9 mouse cellular contexts compared by ENCODE assay signal in genomic region chr11:89452862-89453261, GRCm38 (mm10).
DNase-seq lines count a peak whose midpoint lies in the region; ATAC-seq lines count a peak whose summit lies in the region.
"Had no signal": no experiment of that assay in that cellular context is flagged by ENCODE, and none has a peak within 500 bp of the region (broad histone marks: within the 10 kb centered on the region; RNA-seq: fewer than 3 reads in every experiment).

No protein-coding gene starts in this region.

- peaks cover 16% of the 10 kb centered on the region; the same call in 1 of the 2 replicates for H3K4me1 ChIP-seq in embryonic facial prominence, embryonic 15.5 days
- H3K4me1 ChIP-seq in limb, embryonic 11.5 days (ENCODE audit: control insufficient read depth, insufficient read depth, low read length), result peaks cover 3% of the 10 kb centered on the region; the same call in 1 of the 2 replicates

- H3K27ac ChIP-seq in embryonic facial prominence, embryonic 15.5 days (replicated peaks), result no peak overlapping the region
- no peak overlapping the region for H3K27ac ChIP-seq in limb, embryonic 11.5 days (replicated peaks; ENCODE audit: low read depth, low read length)

- H3K4me2 ChIP-seq in embryonic facial prominence, embryonic 15.5 days (replicated peaks), result no peak overlapping the region
- no peak overlapping the region for H3K4me2 ChIP-seq in limb, embryonic 11.5 days (ENCODE audit: low read depth, severe bottlenecking)

- ATAC-seq in embryonic facial prominence, embryonic 15.5 days (ENCODE audit: insufficient number of reproducible peaks, low FRiP score, low TSS enrichment, low read depth), result peak; percentile 73; the same call in 1 of the 2 replicates
- ATAC-seq in limb, embryonic 11.5 days (ENCODE audit: insufficient number of reproducible peaks, low FRiP score, low TSS enrichment, low read depth), result peak; percentile 44; the same call in 1 of the 2 replicates
- ATAC-seq: activated CD4-positive, CD25-positive, alpha-beta regulatory T cell, adult 4 months had no signal

- no peak overlapping the region for H3K4me3 ChIP-seq in embryonic facial prominence, embryonic 15.5 days (replicated peaks)
- no peak overlapping the region for H3K4me3 ChIP-seq in limb, embryonic 11.5 days (ENCODE audit: low read depth, low read length)

- H3K9me3 ChIP-seq in embryonic facial prominence, embryonic 15.5 days (replicated peaks), result no peaks in the 10 kb centered on the region
- no peaks in the 10 kb centered on the region for H3K9me3 ChIP-seq in limb, embryonic 11.5 days (ENCODE audit: control insufficient read depth, low read length)

- peak; percentile 76 for DNase-seq in heart, adult 11 months
- DNase-seq in heart, postnatal 36 days, result no peak
- peak; percentile 42 for DNase-seq in brain, adult 2 months (ENCODE audit: low read depth, low spot score)
- peak; percentile 23 for DNase-seq in limb, embryonic 11.5 days (ENCODE audit: low spot score)
- no peak for DNase-seq in urinary bladder, postnatal 4 days (ENCODE audit: low spot score in 2 of 2)
- DNase-seq in adrenal gland, adult 18-20 months (ENCODE audit: low spot score in 2 of 2), result no peak
- no peak for DNase-seq in heart, adult 9 months (ENCODE audit: low spot score in 2 of 2)

- H3K36me3 ChIP-seq in embryonic facial prominence, embryonic 15.5 days, result no peaks in the 10 kb centered on the region
- H3K36me3 ChIP-seq in limb, embryonic 11.5 days (ENCODE audit: control insufficient read depth, insufficient read depth, low read length), result no peaks in the 10 kb centered on the region

- WGBS in embryonic facial prominence, embryonic 15.5 days, result 11% methylated on average over 2 of the region's 2 CpGs
- 22% methylated on average over 2 of the region's 2 CpGs for WGBS in limb, embryonic 11.5 days

- H3K27me3 ChIP-seq in embryonic facial prominence, embryonic 15.5 days, result no peaks in the 10 kb centered on the region
- H3K27me3 ChIP-seq in limb, embryonic 11.5 days (ENCODE audit: control insufficient read depth, insufficient read depth, low read length), result no peaks in the 10 kb centered on the region

- intact Hi-C loops in heart, postnatal 36 days (cut with DNase I), result no loop called here

- no peak overlapping the region for H3K9ac ChIP-seq in embryonic facial prominence, embryonic 15.5 days
- H3K9ac ChIP-seq in limb, embryonic 11.5 days (ENCODE audit: low read length), result no peak overlapping the region

Comparison
In these comparisons a context has a peak if more than half of its experiments do, and no peak if none do; other contexts are left out.
1. DNase-seq: peak in heart, adult 11 months (single experiment), brain, adult 2 months (single experiment) and limb, embryonic 11.5 days (single experiment); none in heart, postnatal 36 days (0 of 2), urinary bladder, postnatal 4 days (0 of 2), adrenal gland, adult 18-20 months (0 of 2) and heart, adult 9 months (0 of 2).